Mouse (Mus musculus): ENCODE measurements around the gene Fcgbp. TPM values are rescaled to one million over a fixed set of nuclear protein-coding genes. Genes with fewer than 3 reads are reported as not detected.

The Fcgbp gene
- total RNA-seq, 1 experiment, result 0.85 TPM

GRCm38 (mm10) chr7:28084215-28084614 is 13.2 kb downstream of the Fcgbp start:
- Histone ChIP-seq H3K36me3 (ENCODE audit: control insufficient read depth, insufficient read depth, low read length, poor library complexity, severe bottlenecking) (no peaks in the 10 kb centered on the region), H3K27ac (ENCODE audit: insufficient read depth, low read depth, low read length, poor library complexity, severe bottlenecking) (no peak overlapping the region), H3K4me3 (ENCODE audit: insufficient read depth in 1 of 2, low read depth in 1 of 2, low read length in 2 of 2, poor library complexity in 1 of 2, severe bottlenecking in 1 of 2) (no peak overlapping the region), H3K9me3 (ENCODE audit: control insufficient read depth, insufficient read depth, low read depth, low read length) (no peaks in the 10 kb centered on the region), H3K4me1 (ENCODE audit: control insufficient read depth in 2 of 2, insufficient read depth in 2 of 2, low read length in 2 of 2, poor library complexity in 1 of 2) (no peaks in the 10 kb centered on the region), H3K9ac (ENCODE audit: insufficient read depth, low read depth, low read length, poor library complexity, severe bottlenecking) (no peak overlapping the region)
- DNase-seq (ENCODE audit: low read depth, low spot score), result no peak
- in situ Hi-C loops (cut with MboI; ENCODE audit: low sequenced_read_pairs in 2 of 2, unreplicated experiment in 2 of 2), result no loop called here
- no peak for TF ChIP-seq MAFK (IDR thresholded peaks at IDR 0.05; ENCODE audit: insufficient read depth, low read depth, low read length)
- TF ChIP-seq ZNF384 (IDR thresholded peaks at IDR 0.05; ENCODE audit: low read depth, low read length), result no peak
- no peak for TF ChIP-seq ZC3H11A (IDR thresholded peaks at IDR 0.05; ENCODE audit: borderline replicate concordance, low read depth, low read length)
- TF ChIP-seq CHD2 (IDR thresholded peaks at IDR 0.05; ENCODE audit: low read depth, low read length), result no peak

- Histone ChIP-seq H3K9me3 (ENCODE audit: control insufficient read depth, insufficient read depth, low read depth, low read length) (no peaks in the 10 kb centered on the region), H3K4me1 (ENCODE audit: control insufficient read depth in 2 of 2, insufficient read depth in 2 of 2, low read length in 2 of 2, poor library complexity in 1 of 2) (no peaks in the 10 kb centered on the region), H3K27ac (ENCODE audit: insufficient read depth, low read depth, low read length, poor library complexity, severe bottlenecking) (no peak overlapping the region), H3K36me3 (ENCODE audit: control insufficient read depth, insufficient read depth, low read length, poor library complexity, severe bottlenecking) (no peaks in the 10 kb centered on the region), H3K4me3 (ENCODE audit: insufficient read depth in 1 of 2, low read depth in 1 of 2, low read length in 2 of 2, poor library complexity in 1 of 2, severe bottlenecking in 1 of 2) (peak overlapping the region; percentile 11 to 56), H3K9ac (ENCODE audit: insufficient read depth, low read depth, low read length, poor library complexity, severe bottlenecking) (0 out of 2 replicates have a peak overlapping the region, but pooled peaks have one; percentile 9)
- TF ChIP-seq CHD2 (IDR thresholded peaks at IDR 0.05; ENCODE audit: low read depth, low read length), result no peak
- no peak for TF ChIP-seq ZNF384 (IDR thresholded peaks at IDR 0.05; ENCODE audit: low read depth, low read length)
- no peak for TF ChIP-seq ZC3H11A (IDR thresholded peaks at IDR 0.05; ENCODE audit: borderline replicate concordance, low read depth, low read length)
- no peak for TF ChIP-seq MAFK (IDR thresholded peaks at IDR 0.05; ENCODE audit: insufficient read depth, low read depth, low read length)
- no peak for TF ChIP-seq HCFC1 (IDR thresholded peaks at IDR 0.05; ENCODE audit: borderline replicate concordance, insufficient read depth, low read length)
- in situ Hi-C loops (cut with MboI; ENCODE audit: low sequenced_read_pairs in 2 of 2, unreplicated experiment in 2 of 2), result no loop called here
- DNase-seq (ENCODE audit: low read depth, low spot score), result no peak
Observed at GRCm38 (mm10) chr7:28086236-28086635, 15.2 kb downstream of the Fcgbp start.

GRCm38 (mm10) chr7:28093541-28093940 is 22.5 kb downstream of the Fcgbp start:
- Histone ChIP-seq H3K36me3 (ENCODE audit: control insufficient read depth, insufficient read depth, low read length, poor library complexity, severe bottlenecking) (no peaks in the 10 kb centered on the region), H3K9me3 (ENCODE audit: control insufficient read depth, insufficient read depth, low read depth, low read length) (no peaks in the 10 kb centered on the region), H3K4me1 (ENCODE audit: control insufficient read depth in 2 of 2, insufficient read depth in 2 of 2, low read length in 2 of 2, poor library complexity in 1 of 2) (no peaks in the 10 kb centered on the region), H3K4me3 (ENCODE audit: insufficient read depth in 1 of 2, low read depth in 1 of 2, low read length in 2 of 2, poor library complexity in 1 of 2, severe bottlenecking in 1 of 2) (peak overlapping the region; percentile 39 to 52; a peak in 3 of 4 replicates), H3K27ac (ENCODE audit: insufficient read depth, low read depth, low read length, poor library complexity, severe bottlenecking) (no peak overlapping the region), H3K9ac (ENCODE audit: insufficient read depth, low read depth, low read length, poor library complexity, severe bottlenecking) (peak overlapping the region; percentile 37; the same call in 1 of the 2 replicates)
- DNase-seq (ENCODE audit: low read depth, low spot score), result no peak
- in situ Hi-C loops (cut with MboI; ENCODE audit: low sequenced_read_pairs in 2 of 2, unreplicated experiment in 2 of 2), result no loop called here
- TF ChIP-seq CHD2 (IDR thresholded peaks at IDR 0.05; ENCODE audit: low read depth, low read length) (no peak), MAFK (IDR thresholded peaks at IDR 0.05; ENCODE audit: insufficient read depth, low read depth, low read length) (no peak), ZNF384 (IDR thresholded peaks at IDR 0.05; ENCODE audit: low read depth, low read length) (no peak), HCFC1 (IDR thresholded peaks at IDR 0.05; ENCODE audit: borderline replicate concordance, insufficient read depth, low read length) (no peak), ZC3H11A (IDR thresholded peaks at IDR 0.05; ENCODE audit: borderline replicate concordance, low read depth, low read length) (no peak)

GRCm38 (mm10) chr7:28099101-28099500 is 28.1 kb downstream of the Fcgbp start:
- in situ Hi-C loops (cut with MboI; ENCODE audit: low sequenced_read_pairs in 2 of 2, unreplicated experiment in 2 of 2), result no loop called here
- DNase-seq (ENCODE audit: low read depth, low spot score), result no peak
- Histone ChIP-seq H3K27ac (ENCODE audit: insufficient read depth, low read depth, low read length, poor library complexity, severe bottlenecking) (no peak overlapping the region), H3K36me3 (ENCODE audit: control insufficient read depth, insufficient read depth, low read length, poor library complexity, severe bottlenecking) (no peaks in the 10 kb centered on the region), H3K4me3 (ENCODE audit: insufficient read depth in 1 of 2, low read depth in 1 of 2, low read length in 2 of 2, poor library complexity in 1 of 2, severe bottlenecking in 1 of 2) (no peak overlapping the region), H3K4me1 (ENCODE audit: control insufficient read depth in 2 of 2, insufficient read depth in 2 of 2, low read length in 2 of 2, poor library complexity in 1 of 2) (no peaks in the 10 kb centered on the region), H3K9me3 (ENCODE audit: control insufficient read depth, insufficient read depth, low read depth, low read length) (no peaks in the 10 kb centered on the region), H3K9ac (ENCODE audit: insufficient read depth, low read depth, low read length, poor library complexity, severe bottlenecking) (no peak overlapping the region)
- TF ChIP-seq ZC3H11A (IDR thresholded peaks at IDR 0.05; ENCODE audit: borderline replicate concordance, low read depth, low read length) (no peak), HCFC1 (IDR thresholded peaks at IDR 0.05; ENCODE audit: borderline replicate concordance, insufficient read depth, low read length) (no peak), MAFK (IDR thresholded peaks at IDR 0.05; ENCODE audit: insufficient read depth, low read depth, low read length) (no peak), ZNF384 (IDR thresholded peaks at IDR 0.05; ENCODE audit: low read depth, low read length) (no peak), CHD2 (IDR thresholded peaks at IDR 0.05; ENCODE audit: low read depth, low read length) (no peak)

Measured in ES-E14 (cell line).